Mouse (Mus musculus): Measurements from ENCODE around the gene Tceal3.
"Not testable (repeated sequence)": the region's sequence is repeated elsewhere in the genome, so short reads cannot be mapped to it uniquely, and the experiment has no call there.

Tceal3 gene

GRCm38 (mm10) chrX:136590199-136590896, at the start of gene Tceal3:
Tceal3 (plus strand) TSS chrX:136590842.
- no peak for DNase-seq (ENCODE audit: low spot score)

- DNase-seq (ENCODE audit: low spot score) = not testable (repeated sequence)
Measured at GRCm38 (mm10) chrX:136543956-136544355, 46.7 kb upstream of the Tceal3 start, which contains the start of gene Kir3dl2. Kir3dl2 (minus strand) TSS chrX:136544056.

- not testable (repeated sequence) for DNase-seq (ENCODE audit: low spot score)
Measured at GRCm38 (mm10) chrX:136569094-136569493, 21.5 kb upstream of the Tceal3 start.

- no peak for DNase-seq (ENCODE audit: low spot score)
Measured at GRCm38 (mm10) chrX:136584617-136585016, 6.0 kb upstream of the Tceal3 start.

GRCm38 (mm10) chrX:136590897-136591257, 235 bp downstream of the Tceal3 start:
- no peak for DNase-seq (ENCODE audit: low spot score)

GRCm38 (mm10) chrX:136599416-136599815, 8.8 kb downstream of the Tceal3 start:
- DNase-seq (ENCODE audit: low spot score) = no peak

GRCm38 (mm10) chrX:136606951-136607350, 16.3 kb downstream of the Tceal3 start:
- no peak for DNase-seq (ENCODE audit: low spot score)

GRCm38 (mm10) chrX:136607395-136607794, 16.8 kb downstream of the Tceal3 start:
- no peak for DNase-seq (ENCODE audit: low spot score)

- no peak for DNase-seq (ENCODE audit: low spot score)
Measured at GRCm38 (mm10) chrX:136611346-136611745, 20.7 kb downstream of the Tceal3 start.

- not testable (repeated sequence) for DNase-seq (ENCODE audit: low spot score)
Measured at GRCm38 (mm10) chrX:136615889-136616288, 25.2 kb downstream of the Tceal3 start.

- DNase-seq (ENCODE audit: low spot score) = no peak
Measured at GRCm38 (mm10) chrX:136624905-136625569, 34.4 kb downstream of the Tceal3 start.

GRCm38 (mm10) chrX:136625959-136626358, 35.3 kb downstream of the Tceal3 start:
- no peak for DNase-seq (ENCODE audit: low spot score)

- no peak for DNase-seq (ENCODE audit: low spot score)
Measured at GRCm38 (mm10) chrX:136635116-136635515, 44.5 kb downstream of the Tceal3 start.

GRCm38 (mm10) chrX:136639754-136640153, 49.1 kb downstream of the Tceal3 start:
- DNase-seq (ENCODE audit: low spot score) = no peak

GRCm38 (mm10) chrX:136645857-136646256, 55.2 kb downstream of the Tceal3 start:
- not testable (repeated sequence) for DNase-seq (ENCODE audit: low spot score)

GRCm38 (mm10) chrX:136666281-136666706, 75.7 kb downstream of the Tceal3 start:
- DNase-seq (ENCODE audit: low spot score) = no peak

- not testable (repeated sequence) for DNase-seq (ENCODE audit: low spot score)
Measured at GRCm38 (mm10) chrX:136666762-136667464, 76.3 kb downstream of the Tceal3 start.

- DNase-seq (ENCODE audit: low spot score) = no peak
Measured at GRCm38 (mm10) chrX:136668794-136669193, 78.2 kb downstream of the Tceal3 start.

- DNase-seq (ENCODE audit: low spot score) = no peak
Measured at GRCm38 (mm10) chrX:136680989-136681388, 90.3 kb downstream of the Tceal3 start.

- not testable (repeated sequence) for DNase-seq (ENCODE audit: low spot score)
Measured at GRCm38 (mm10) chrX:136691606-136692293, 101.1 kb downstream of the Tceal3 start.

GRCm38 (mm10) chrX:136692294-136692675, 101.6 kb downstream of the Tceal3 start:
- DNase-seq (ENCODE audit: low spot score) = no peak

GRCm38 (mm10) chrX:136693196-136693595, 102.6 kb downstream of the Tceal3 start:
- DNase-seq (ENCODE audit: low spot score) = no peak

All from urinary bladder, postnatal 10 days (tissue).